Comparison of ENCODE assay signal across 8 mouse cellular contexts in the genomic region with DNA sequence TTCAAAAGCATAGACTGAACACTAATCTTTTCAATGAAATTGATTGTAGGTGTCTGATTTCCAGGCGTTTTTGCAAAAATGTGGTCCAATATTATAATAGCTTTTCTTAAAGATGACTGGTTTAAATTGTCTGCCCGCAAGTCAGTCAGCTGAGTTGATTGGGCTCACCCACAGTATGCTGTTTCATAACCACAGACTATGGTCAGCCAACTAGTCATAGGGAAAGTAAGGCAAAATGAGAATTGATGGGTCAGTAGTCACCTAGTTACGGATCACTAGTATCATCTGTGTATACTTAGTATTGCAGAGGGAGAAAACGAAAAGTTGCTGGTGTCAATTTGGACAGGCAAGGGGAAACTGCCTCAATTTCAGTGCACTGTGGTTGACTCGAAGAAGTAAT. TPM values are rescaled to one million over a fixed set of nuclear protein-coding genes. Genes with fewer than 3 reads are reported as not detected.
DNase-seq lines count a peak whose midpoint lies in the region; ATAC-seq and TF ChIP-seq lines count a peak whose summit lies in the region.

No protein-coding gene starts in this region.

- peaks cover 48% of the 10 kb centered on the region for H3K79me2 ChIP-seq in myocyte (ENCODE audit: control insufficient read depth, insufficient read depth)

- no peak for TF ChIP-seq POLR2A in myocyte (IDR thresholded peaks at IDR 0.05; ENCODE audit: insufficient read length, low read depth)
- TF ChIP-seq POLR2A in lung, adult 2 months (IDR thresholded peaks at IDR 0.05; ENCODE audit: borderline replicate concordance, extremely low read depth, low read depth, low read length): no peak

- peak overlapping the region; percentile 64 for H3K4me2 ChIP-seq in hindbrain, postnatal 0 days (ENCODE audit: low read depth, low read length)
- peak overlapping the region; percentile 79 for H3K4me2 ChIP-seq in myocyte (ENCODE audit: low read depth)

- peak overlapping the region; percentile 96 for H3K27ac ChIP-seq in layer of hippocampus, adult 2 months
- no peak overlapping the region for H3K27ac ChIP-seq in embryonic facial prominence, embryonic 10.5 days (replicated peaks)
- H3K27ac ChIP-seq in hindbrain, postnatal 0 days: no peak overlapping the region

- no peaks in the 10 kb centered on the region for H3K9me3 ChIP-seq in embryonic facial prominence, embryonic 10.5 days
- no peaks in the 10 kb centered on the region for H3K9me3 ChIP-seq in hindbrain, postnatal 0 days (ENCODE audit: low read length)

- peak overlapping the region; percentile 56 for H3ac ChIP-seq in myocyte (ENCODE audit: control insufficient read depth, insufficient read length)

- ATAC-seq in hindbrain, postnatal 0 days: no peak

- H3K4me1 ChIP-seq in embryonic facial prominence, embryonic 10.5 days: peaks cover 15% of the 10 kb centered on the region
- H3K4me1 ChIP-seq in hindbrain, postnatal 0 days (ENCODE audit: insufficient read depth, low read length): 0 out of 2 replicates have a peak, but pooled peaks cover 3% of the 10 kb centered on the region
- peaks cover 10% of the 10 kb centered on the region for H3K4me1 ChIP-seq in lung, adult 2 months (ENCODE audit: control insufficient read depth, insufficient read depth, low read length)

- DNase-seq in layer of hippocampus, adult 2 months (ENCODE audit: low spot score in 2 of 2): no peak
- DNase-seq in layer of hippocampus, postnatal 14 days (ENCODE audit: low spot score in 2 of 2): no peak
- DNase-seq in embryonic facial prominence, embryonic 10.5 days (ENCODE audit: low spot score): no peak
- DNase-seq in hindbrain, postnatal 0 days (ENCODE audit: low spot score): no peak
- DNase-seq in lung, postnatal 4 days: no peak
- DNase-seq in thymus, postnatal 10 days (ENCODE audit: low spot score in 2 of 2): no peak
- DNase-seq in lung, adult 2 months: no peak

- no peaks in the 10 kb centered on the region for H3K27me3 ChIP-seq in embryonic facial prominence, embryonic 10.5 days (replicated peaks; ENCODE audit: low read depth, poor library complexity, severe bottlenecking)
- no peaks in the 10 kb centered on the region for H3K27me3 ChIP-seq in hindbrain, postnatal 0 days (ENCODE audit: insufficient read depth, low read length)
- peaks cover 7% of the 10 kb centered on the region for H3K27me3 ChIP-seq in myocyte (ENCODE audit: control insufficient read depth, insufficient read depth, insufficient read length)

- no peak for TF ChIP-seq CTCF in layer of hippocampus, adult 2 months (conservative IDR thresholded peaks at IDR 0.05)
- TF ChIP-seq CTCF in hindbrain, postnatal 0 days (IDR thresholded peaks at IDR 0.05; ENCODE audit: low read depth): no peak
- no peak for TF ChIP-seq CTCF in lung, adult 2 months (IDR thresholded peaks at IDR 0.05; ENCODE audit: insufficient read depth, low read length)

- peak overlapping the region; percentile 67 for H3K4me3 ChIP-seq in layer of hippocampus, adult 2 months
- peak overlapping the region; percentile 97 for H3K4me3 ChIP-seq in embryonic facial prominence, embryonic 10.5 days
- peak overlapping the region; percentile 94 for H3K4me3 ChIP-seq in hindbrain, postnatal 0 days (ENCODE audit: low read length)
- peak overlapping the region; percentile 81 for H3K4me3 ChIP-seq in myocyte
- no peak overlapping the region for H3K4me3 ChIP-seq in lung, adult 2 months (replicated peaks; ENCODE audit: extremely low read depth, low read depth, low read length)

- peak overlapping the region; percentile 92; the same call in 1 of the 2 replicates for H3K9ac ChIP-seq in hindbrain, postnatal 0 days (replicated peaks; ENCODE audit: low read length)

- 71% methylated on average over 5 of the region's 5 CpGs for WGBS in embryonic facial prominence, embryonic 10.5 days
- 68% methylated on average over 5 of the region's 5 CpGs for WGBS in hindbrain, postnatal 0 days
- 64% methylated on average over 5 of the region's 5 CpGs for WGBS in lung, adult 2 months

- H3K36me3 ChIP-seq in embryonic facial prominence, embryonic 10.5 days (replicated peaks): peaks cover 43% of the 10 kb centered on the region
- no peaks in the 10 kb centered on the region for H3K36me3 ChIP-seq in hindbrain, postnatal 0 days (ENCODE audit: insufficient read depth, low read length)
- H3K36me3 ChIP-seq in myocyte (ENCODE audit: control insufficient read depth, insufficient read depth): peaks cover 9% of the 10 kb centered on the region

TF ChIP-seq in myocyte, 11 proteins besides CTCF, POLR2A, EP300 and RAD21:
- TF ChIP-seq MYOG (IDR thresholded peaks at IDR 0.05; ENCODE audit: control insufficient read depth in 1 of 3, insufficient read depth in 1 of 3, insufficient read length in 2 of 3, low read depth in 2 of 3) (no peak), MAX (IDR thresholded peaks at IDR 0.05; ENCODE audit: low read depth) (no peak), TCF12 (IDR thresholded peaks at IDR 0.05; ENCODE audit: insufficient read depth, poor library complexity, severe bottlenecking) (no peak), CEBPB (IDR thresholded peaks at IDR 0.05; ENCODE audit: insufficient read depth, poor library complexity, severe bottlenecking) (no peak), SRF (IDR thresholded peaks at IDR 0.05; ENCODE audit: control insufficient read depth, insufficient read length, low read depth) (no peak), REST (IDR thresholded peaks at IDR 0.05; ENCODE audit: insufficient read depth, insufficient read length) (no peak), POLR2AphosphoS2 (IDR thresholded peaks at IDR 0.05; ENCODE audit: insufficient read length, low read depth) (no peak), E2F4 (IDR thresholded peaks at IDR 0.05; ENCODE audit: insufficient read depth) (no peak), MYOD1 (IDR thresholded peaks at IDR 0.05; ENCODE audit: control insufficient read depth in 1 of 3, insufficient read length in 2 of 3, low read depth in 2 of 3) (no peak), USF1 (IDR thresholded peaks at IDR 0.05; ENCODE audit: low read depth) (no peak), TCF3 (IDR thresholded peaks at IDR 0.05; ENCODE audit: insufficient read length, low read depth) (no peak)

RNA-seq across cellular contexts. Expression of gene Cdc37l1, which starts 1.2 kb away (rescaled TPM):
- total RNA-seq in layer of hippocampus, adult 2 months (2021): 100 to 1,000 TPM; 105 to 114 TPM
- 100 to 1,000 TPM in 1 of 2 experiments, 10 to 100 TPM in 1; 93.5 to 100 TPM for total RNA-seq in layer of hippocampus, postnatal 14 days (2021)
- polyA plus RNA-seq in embryonic facial prominence, embryonic 10.5 days (2016; fragmentation: Nextera tagmentation; extraction: Ambion mirVana): 37.3 and 37.9 TPM in 2 replicates
- 40.0 and 61.8 TPM in 2 replicates for total RNA-seq in hindbrain, postnatal 0 days (2014; rRNA removed)
- 34.6 and 36.2 TPM in 2 replicates for polyA plus RNA-seq in hindbrain, postnatal 0 days (2015; fragmentation: Nextera tagmentation; extraction: Ambion mirVana)
- polyA plus RNA-seq in myocyte (2012; fragmentation: generic; extraction: Trizol): 9.2 TPM
- polyA plus RNA-seq in lung, adult 2 months (2012; rRNA removed): 9.2 and 14.8 TPM in 2 replicates

RNA-seq across cellular contexts. Expression of gene 4430402I18Rik, which starts 23.8 kb away (rescaled TPM):
- total RNA-seq in layer of hippocampus, adult 2 months (2021): 1 to 10 TPM; 7.4 to 9.2 TPM
- total RNA-seq in layer of hippocampus, postnatal 14 days (2021): 1 to 10 TPM; 6.1 to 9.4 TPM
- 0.31 and 0.52 TPM in 2 replicates for polyA plus RNA-seq in embryonic facial prominence, embryonic 10.5 days (2016; fragmentation: Nextera tagmentation; extraction: Ambion mirVana)
- total RNA-seq in hindbrain, postnatal 0 days (2014; rRNA removed): 1.1 and 1.7 TPM in 2 replicates
- polyA plus RNA-seq in hindbrain, postnatal 0 days (2015; fragmentation: Nextera tagmentation; extraction: Ambion mirVana): 2.4 and 3.0 TPM in 2 replicates
- 0.16 TPM for polyA plus RNA-seq in myocyte (2012; fragmentation: generic; extraction: Trizol)
- polyA plus RNA-seq in lung, adult 2 months (2012; rRNA removed): 2.0 and 3.6 TPM in 2 replicates

RNA-seq across cellular contexts. Expression of gene Plpp6, which starts 27.6 kb away (rescaled TPM):
- 10 to 100 TPM; 51.2 to 52.4 TPM for total RNA-seq in layer of hippocampus, adult 2 months (2021)
- 10 to 100 TPM; 42.5 to 50.6 TPM for total RNA-seq in layer of hippocampus, postnatal 14 days (2021)
- 4.1 and 4.3 TPM in 2 replicates for polyA plus RNA-seq in embryonic facial prominence, embryonic 10.5 days (2016; fragmentation: Nextera tagmentation; extraction: Ambion mirVana)
- 20.9 and 21.6 TPM in 2 replicates for total RNA-seq in hindbrain, postnatal 0 days (2014; rRNA removed)
- 13.8 and 14.2 TPM in 2 replicates for polyA plus RNA-seq in hindbrain, postnatal 0 days (2015; fragmentation: Nextera tagmentation; extraction: Ambion mirVana)
- polyA plus RNA-seq in myocyte (2012; fragmentation: generic; extraction: Trizol): 1.1 TPM
- 13.6 and 15.9 TPM in 2 replicates for polyA plus RNA-seq in lung, adult 2 months (2012; rRNA removed)

RNA-seq across cellular contexts. Expression of gene Ak3, which starts 56.4 kb away (rescaled TPM):
- total RNA-seq in layer of hippocampus, adult 2 months (2021): 10 to 100 TPM; 51.5 to 53.0 TPM
- 10 to 100 TPM; 57.5 to 57.6 TPM for total RNA-seq in layer of hippocampus, postnatal 14 days (2021)
- 71.7 and 73.8 TPM in 2 replicates for polyA plus RNA-seq in embryonic facial prominence, embryonic 10.5 days (2016; fragmentation: Nextera tagmentation; extraction: Ambion mirVana)
- 86.9 and 90.1 TPM in 2 replicates for total RNA-seq in hindbrain, postnatal 0 days (2014; rRNA removed)
- polyA plus RNA-seq in hindbrain, postnatal 0 days (2015; fragmentation: Nextera tagmentation; extraction: Ambion mirVana): 67.4 and 71.2 TPM in 2 replicates
- 62.8 TPM for polyA plus RNA-seq in myocyte (2012; fragmentation: generic; extraction: Trizol)
- 69.3 and 73.6 TPM in 2 replicates for polyA plus RNA-seq in lung, adult 2 months (2012; rRNA removed)
